Mouse (Mus musculus): ENCODE data around the gene Tmem82. TPM values are rescaled to one million over a fixed set of nuclear protein-coding genes. Genes with fewer than 3 reads are reported as not detected.

The Tmem82 gene
- polyA plus RNA-seq, 1 experiment from 2014 or later = 0.52 TPM

- H3K4me2 ChIP-seq (replicated peaks; ENCODE audit: low read depth, low read length) = no peak overlapping the region
- H3K27ac ChIP-seq (ENCODE audit: low read depth, low read length) = no peak overlapping the region
- no peak overlapping the region for H3K4me3 ChIP-seq (ENCODE audit: low read depth, low read length)
- H3K36me3 ChIP-seq (ENCODE audit: control insufficient read depth, insufficient read depth, low read length) = no peaks in the 10 kb centered on the region
- 95% methylated on average over 8 of the region's 8 CpGs for WGBS
- ATAC-seq (ENCODE audit: low FRiP score) (no peak), DNase-seq (ENCODE audit: low spot score) (no peak)
- H3K4me1 ChIP-seq (replicated peaks; ENCODE audit: control insufficient read depth, insufficient read depth, low read length) = no peaks in the 10 kb centered on the region
- H3K9ac ChIP-seq (ENCODE audit: low read depth, low read length) = no peak overlapping the region
- H3K27me3 ChIP-seq (ENCODE audit: control insufficient read depth, insufficient read depth, low read length) = no peaks in the 10 kb centered on the region
- no peaks in the 10 kb centered on the region for H3K9me3 ChIP-seq (ENCODE audit: control insufficient read depth, low read length)
These were observed 27.6 kb upstream of the Tmem82 start for GRCm38 (mm10) chr4:141645988-141646387.

- Histone ChIP-seq H3K36me3 (ENCODE audit: control insufficient read depth, insufficient read depth, low read length) (no peaks in the 10 kb centered on the region), H3K9ac (ENCODE audit: low read depth, low read length) (no peak overlapping the region), H3K4me3 (ENCODE audit: low read depth, low read length) (no peak overlapping the region), H3K27me3 (ENCODE audit: control insufficient read depth, insufficient read depth, low read length) (no peaks in the 10 kb centered on the region), H3K4me1 (replicated peaks; ENCODE audit: control insufficient read depth, insufficient read depth, low read length) (no peaks in the 10 kb centered on the region), H3K4me2 (replicated peaks; ENCODE audit: low read depth, low read length) (no peak overlapping the region), H3K27ac (ENCODE audit: low read depth, low read length) (no peak overlapping the region), H3K9me3 (ENCODE audit: control insufficient read depth, low read length) (no peaks in the 10 kb centered on the region)
- ATAC-seq (ENCODE audit: low FRiP score) (no peak), DNase-seq (ENCODE audit: low spot score) (no peak)
- 75% methylated on average over 7 of the region's 7 CpGs for WGBS
These were observed 24.9 kb upstream of the Tmem82 start for GRCm38 (mm10) chr4:141643118-141643855.

GRCm38 (mm10) chr4:141641961-141642811, 23.8 kb upstream of the Tmem82 start:
- no peak for DNase-seq (ENCODE audit: low spot score)
- Histone ChIP-seq H3K36me3 (ENCODE audit: control insufficient read depth, insufficient read depth, low read length) (0 out of 2 replicates have a peak, but pooled peaks cover 2% of the 10 kb centered on the region), H3K4me1 (replicated peaks; ENCODE audit: control insufficient read depth, insufficient read depth, low read length) (no peaks in the 10 kb centered on the region)

GRCm38 (mm10) chr4:141641353-141641771, 22.9 kb upstream of the Tmem82 start:
- no peaks in the 10 kb centered on the region for H3K9me3 ChIP-seq (ENCODE audit: control insufficient read depth, low read length)
- 96% methylated on average over 7 of the region's 7 CpGs for WGBS
- no peaks in the 10 kb centered on the region for H3K4me1 ChIP-seq (replicated peaks; ENCODE audit: control insufficient read depth, insufficient read depth, low read length)
- no peak overlapping the region for H3K9ac ChIP-seq (ENCODE audit: low read depth, low read length)
- H3K36me3 ChIP-seq (ENCODE audit: control insufficient read depth, insufficient read depth, low read length) = 0 out of 2 replicates have a peak, but pooled peaks cover 2% of the 10 kb centered on the region
- no peak for DNase-seq (ENCODE audit: low spot score)
- no peak for ATAC-seq (ENCODE audit: low FRiP score)
- no peak overlapping the region for H3K27ac ChIP-seq (ENCODE audit: low read depth, low read length)
- no peaks in the 10 kb centered on the region for H3K27me3 ChIP-seq (ENCODE audit: control insufficient read depth, insufficient read depth, low read length)
- no peak overlapping the region for H3K4me2 ChIP-seq (replicated peaks; ENCODE audit: low read depth, low read length)
- H3K4me3 ChIP-seq (ENCODE audit: low read depth, low read length) = no peak overlapping the region

More at GRCm38 (mm10) chr4:141641961-141642811, 23.8 kb upstream of the Tmem82 start:
- Histone ChIP-seq H3K9me3 (ENCODE audit: control insufficient read depth, low read length) (no peaks in the 10 kb centered on the region), H3K4me3 (ENCODE audit: low read depth, low read length) (no peak overlapping the region), H3K27me3 (ENCODE audit: control insufficient read depth, insufficient read depth, low read length) (no peaks in the 10 kb centered on the region), H3K27ac (ENCODE audit: low read depth, low read length) (no peak overlapping the region), H3K4me2 (replicated peaks; ENCODE audit: low read depth, low read length) (no peak overlapping the region), H3K9ac (ENCODE audit: low read depth, low read length) (no peak overlapping the region)
- WGBS = 90% methylated on average over 25 of the region's 25 CpGs
- ATAC-seq (ENCODE audit: low FRiP score) = no peak

- no peak overlapping the region for H3K27ac ChIP-seq (ENCODE audit: low read depth, low read length)
- H3K4me1 ChIP-seq (replicated peaks; ENCODE audit: control insufficient read depth, insufficient read depth, low read length) = no peaks in the 10 kb centered on the region
- H3K27me3 ChIP-seq (ENCODE audit: control insufficient read depth, insufficient read depth, low read length) = no peaks in the 10 kb centered on the region
- H3K9me3 ChIP-seq (ENCODE audit: control insufficient read depth, low read length) = no peaks in the 10 kb centered on the region
- H3K9ac ChIP-seq (ENCODE audit: low read depth, low read length) = no peak overlapping the region
- H3K36me3 ChIP-seq (ENCODE audit: control insufficient read depth, insufficient read depth, low read length) = peaks cover 2% of the 10 kb centered on the region; the same call in 1 of the 2 replicates
- no peak overlapping the region for H3K4me2 ChIP-seq (replicated peaks; ENCODE audit: low read depth, low read length)
- DNase-seq (ENCODE audit: low spot score) = no peak
- H3K4me3 ChIP-seq (ENCODE audit: low read depth, low read length) = no peak overlapping the region
- no peak for ATAC-seq (ENCODE audit: low FRiP score)
- WGBS = 72% methylated on average over 11 of the region's 11 CpGs
These were observed 21.0 kb upstream of the Tmem82 start for GRCm38 (mm10) chr4:141639474-141639873.

GRCm38 (mm10) chr4:141636693-141637092, 18.3 kb upstream of the Tmem82 start:
- H3K36me3 ChIP-seq (ENCODE audit: control insufficient read depth, insufficient read depth, low read length) = peaks cover 12% of the 10 kb centered on the region

GRCm38 (mm10) chr4:141635991-141636390, 17.6 kb upstream of the Tmem82 start:
- Histone ChIP-seq H3K9ac (ENCODE audit: low read depth, low read length) (no peak overlapping the region), H3K27ac (ENCODE audit: low read depth, low read length) (no peak overlapping the region), H3K9me3 (ENCODE audit: control insufficient read depth, low read length) (no peaks in the 10 kb centered on the region), H3K4me3 (ENCODE audit: low read depth, low read length) (no peak overlapping the region), H3K27me3 (ENCODE audit: control insufficient read depth, insufficient read depth, low read length) (no peaks in the 10 kb centered on the region), H3K4me2 (replicated peaks; ENCODE audit: low read depth, low read length) (no peak overlapping the region), H3K4me1 (replicated peaks; ENCODE audit: control insufficient read depth, insufficient read depth, low read length) (no peaks in the 10 kb centered on the region), H3K36me3 (ENCODE audit: control insufficient read depth, insufficient read depth, low read length) (peaks cover 19% of the 10 kb centered on the region)
- ATAC-seq (ENCODE audit: low FRiP score) (no peak), DNase-seq (ENCODE audit: low spot score) (no peak)
- 82% methylated on average over 9 of the region's 9 CpGs for WGBS

More at GRCm38 (mm10) chr4:141636693-141637092, 18.3 kb upstream of the Tmem82 start:
- Histone ChIP-seq H3K4me1 (replicated peaks; ENCODE audit: control insufficient read depth, insufficient read depth, low read length) (no peaks in the 10 kb centered on the region), H3K27me3 (ENCODE audit: control insufficient read depth, insufficient read depth, low read length) (no peaks in the 10 kb centered on the region), H3K9me3 (ENCODE audit: control insufficient read depth, low read length) (no peaks in the 10 kb centered on the region), H3K27ac (ENCODE audit: low read depth, low read length) (no peak overlapping the region), H3K4me2 (replicated peaks; ENCODE audit: low read depth, low read length) (no peak overlapping the region), H3K4me3 (ENCODE audit: low read depth, low read length) (no peak overlapping the region), H3K9ac (ENCODE audit: low read depth, low read length) (no peak overlapping the region)
- 94% methylated on average over 5 of the region's 5 CpGs for WGBS
- no peak for ATAC-seq (ENCODE audit: low FRiP score)
- no peak for DNase-seq (ENCODE audit: low spot score)

GRCm38 (mm10) chr4:141632111-141632873, 13.9 kb upstream of the Tmem82 start:
- ATAC-seq (ENCODE audit: low FRiP score) (no peak), DNase-seq (ENCODE audit: low spot score) (no peak)
- no peaks in the 10 kb centered on the region for H3K9me3 ChIP-seq (ENCODE audit: control insufficient read depth, low read length)
- no peak overlapping the region for H3K4me2 ChIP-seq (replicated peaks; ENCODE audit: low read depth, low read length)
- no peaks in the 10 kb centered on the region for H3K4me1 ChIP-seq (replicated peaks; ENCODE audit: control insufficient read depth, insufficient read depth, low read length)
- H3K27me3 ChIP-seq (ENCODE audit: control insufficient read depth, insufficient read depth, low read length) = no peaks in the 10 kb centered on the region
- 95% methylated on average over 21 of the region's 21 CpGs for WGBS
- peaks cover 27% of the 10 kb centered on the region for H3K36me3 ChIP-seq (ENCODE audit: control insufficient read depth, insufficient read depth, low read length)
- H3K9ac ChIP-seq (ENCODE audit: low read depth, low read length) = no peak overlapping the region
- H3K4me3 ChIP-seq (ENCODE audit: low read depth, low read length) = no peak overlapping the region
- no peak overlapping the region for H3K27ac ChIP-seq (ENCODE audit: low read depth, low read length)

All from hindbrain, embryonic 11.5 days (tissue).